Mouse (Mus musculus) hindbrain, embryonic 14.5 days (tissue): ENCODE measurements around the gene Sh3bgrl3. TPM values are rescaled to one million over a fixed set of nuclear protein-coding genes. Genes with fewer than 3 reads are reported as not detected.
A peak's percentile ranks its signal among the peaks of the same experiment; 100 is the strongest.

Experiments used
- ATAC-seq: fragments of 200-750 bp; cut with Nextera tagmentation; 2 replicates; pipeline ENCODE4 v1.8.0; 2017; ENCODE audit warnings: moderate number of reproducible peaks, mild to moderate bottlenecking, moderate TSS enrichment, moderate library complexity; ENCODE audit not compliant: low FRiP score
- DNase-seq: peaks from one replicate; pipeline ENCODE4 v3.0.0-alpha.2; 2015; ENCODE audit warnings: low spot score
- H3K27ac ChIP-seq: fragments of 300-500 bp; sonication (generic); 2 replicates; pipeline ENCODE4 v1.5.1; 2014; ENCODE audit warnings: mild to moderate bottlenecking, moderate library complexity
- H3K27me3 ChIP-seq: fragments of 300-500 bp; sonication (generic); 2 replicates; pipeline ENCODE4 v1.6.1; 2014; ENCODE audit warnings: mild to moderate bottlenecking, low read length, mixed read lengths; ENCODE audit not compliant: control insufficient read depth, insufficient read depth
- H3K36me3 ChIP-seq: fragments of 300-500 bp; sonication (generic); replicated peaks from 2 replicates; pipeline ENCODE4 v1.6.1; 2014; ENCODE audit not compliant: control insufficient read depth, insufficient read depth
- H3K4me1 ChIP-seq: fragments of 300-500 bp; sonication (generic); replicated peaks from 2 replicates; pipeline ENCODE4 v1.6.1; 2014; ENCODE audit warnings: antibody characterized with exemption, low read length, mixed read lengths; ENCODE audit not compliant: control insufficient read depth, insufficient read depth
- H3K4me2 ChIP-seq: fragments of 300-500 bp; sonication (generic); replicated peaks from 2 replicates; pipeline ENCODE4 v1.6.1; 2014; ENCODE audit warnings: mild to moderate bottlenecking, moderate library complexity
- H3K4me3 ChIP-seq: fragments of 300-500 bp; sonication (generic); replicated peaks from 2 replicates; pipeline ENCODE4 v1.5.1; 2014; ENCODE audit warnings: mild to moderate bottlenecking, low read length
- H3K9ac ChIP-seq: fragments of 300-500 bp; sonication (generic); 2 replicates; pipeline ENCODE4 v1.6.1; 2014
- H3K9me3 ChIP-seq: fragments of 300-500 bp; sonication (generic); 2 replicates; pipeline ENCODE4 v1.6.1; 2016; ENCODE audit warnings: low read length; ENCODE audit not compliant: control insufficient read depth
- WGBS: fragments of 180-500 bp; shearing (Covaris S2); extraction: QIAGEN DNeasy Blood & Tissue Kit; methylation state at CpG from one replicate; pipeline ENCODE4 v1.1.7; 2014; 5-methylcytosine and 5-hydroxymethylcytosine counted together
- polyA plus RNA-seq: library from polyadenylated mRNA; unstranded; fragments of >200 nt; fragmentation: Nextera tagmentation; extraction: Ambion mirVana; gene quantifications from 2 replicates; pipeline ENCODE4 v1.2.1, GENCODE M21; 2014

Gene Sh3bgrl3
- polyA plus RNA-seq, 1 experiment from 2014 or later, result 442 TPM

DNA sequence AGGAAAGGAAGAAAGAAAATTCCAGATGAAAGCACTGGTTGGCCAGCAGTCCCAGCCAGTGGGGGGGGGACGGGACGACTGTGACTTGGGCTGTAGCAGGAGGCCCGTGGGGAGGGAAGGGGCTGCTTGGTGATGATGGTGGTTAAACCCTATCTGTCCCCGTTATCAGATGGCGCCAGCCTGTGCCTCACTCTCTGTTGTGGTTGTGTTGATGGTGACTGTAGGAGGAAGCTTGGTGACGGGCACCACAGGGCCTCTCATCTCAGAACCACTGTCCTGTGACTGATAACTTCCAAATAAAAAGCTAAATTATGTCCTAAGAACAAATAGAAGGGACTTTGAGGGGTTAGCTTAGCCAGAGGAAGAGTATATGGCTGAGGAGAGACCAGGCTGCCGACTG, 22.5 kb downstream of the Sh3bgrl3 start:
- Histone ChIP-seq H3K27me3 (no peaks in the 10 kb centered on the region), H3K4me3 (no peak overlapping the region), H3K4me2 (no peak overlapping the region), H3K27ac (no peak overlapping the region), H3K9me3 (no peaks in the 10 kb centered on the region), H3K36me3 (no peaks in the 10 kb centered on the region), H3K9ac (no peak overlapping the region), H3K4me1 (peaks cover 7% of the 10 kb centered on the region)
- no peak for DNase-seq
- no peak for ATAC-seq
- WGBS, result 84% methylated on average over 7 of the region's 7 CpGs

DNA sequence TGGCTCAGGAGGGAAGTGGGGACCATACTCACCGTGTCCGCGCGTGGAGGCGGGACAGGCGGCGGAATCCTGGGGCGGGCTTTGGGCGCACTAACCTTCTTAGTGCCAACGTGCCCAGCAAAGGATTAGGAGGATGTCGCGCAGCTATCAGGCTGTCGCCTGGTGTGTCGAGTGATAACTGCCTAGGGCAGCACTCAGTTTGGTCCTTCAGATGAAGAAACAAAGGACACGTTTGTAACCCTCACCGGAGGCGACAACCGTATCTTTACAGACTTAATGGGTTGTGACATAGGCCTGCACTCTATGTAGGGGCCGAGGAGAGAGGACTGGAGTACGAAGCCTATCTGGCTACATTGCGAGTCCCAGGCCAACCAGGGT, 25.9 kb downstream of the Sh3bgrl3 start:
- 3% methylated on average over 21 of the region's 21 CpGs for WGBS
- H3K27me3 ChIP-seq, result no peaks in the 10 kb centered on the region
- H3K9me3 ChIP-seq, result no peaks in the 10 kb centered on the region
- H3K4me1 ChIP-seq, result peaks cover 7% of the 10 kb centered on the region
- H3K27ac ChIP-seq, result no peak overlapping the region
- peak overlapping the region; percentile 57 for H3K9ac ChIP-seq
- no peak for DNase-seq
- H3K36me3 ChIP-seq, result no peaks in the 10 kb centered on the region
- ATAC-seq, result peak; percentile 51
- peak overlapping the region; percentile 79 for H3K4me2 ChIP-seq
- peak overlapping the region; percentile 64 for H3K4me3 ChIP-seq

DNA sequence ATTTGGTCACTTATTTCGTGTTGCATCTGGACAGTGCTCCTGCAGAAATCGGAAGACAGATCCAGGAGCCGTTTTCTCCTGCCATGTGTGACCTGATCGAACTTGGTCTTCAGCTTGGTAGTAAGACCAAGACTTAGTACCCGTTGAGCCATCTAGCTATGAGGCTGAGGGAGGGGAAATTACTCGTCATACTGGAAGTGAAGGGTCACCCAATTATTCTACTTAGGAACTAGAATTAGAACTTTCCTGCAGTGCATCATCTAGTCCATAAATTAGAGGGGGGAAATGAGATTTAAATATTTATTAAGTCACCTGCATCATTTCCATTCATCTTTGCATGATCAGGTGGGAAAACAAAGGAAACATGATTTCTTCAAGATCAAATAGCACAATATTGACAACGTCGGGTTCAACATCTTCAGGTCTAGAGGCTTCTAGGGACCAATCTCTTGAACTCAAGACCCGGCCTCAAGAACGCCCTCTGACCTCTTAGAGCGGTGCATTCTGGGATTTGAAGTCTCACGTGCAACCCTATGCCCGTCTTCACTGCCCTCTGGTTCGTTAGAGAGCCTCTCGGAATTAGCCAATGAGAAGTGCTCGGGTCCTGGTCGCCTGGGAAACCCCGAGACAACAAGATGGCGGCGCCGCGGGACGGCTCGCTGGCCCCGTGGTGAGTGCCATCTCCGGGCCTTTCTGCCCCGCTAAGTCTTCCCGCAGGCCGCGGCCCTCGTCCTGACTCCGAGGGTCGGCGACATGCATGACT, 26.4 kb downstream of the Sh3bgrl3 start, which contains the start of gene Ubxn11:
TSS of gene Ubxn11 (plus strand) at position 592 of the 763 bp plus-strand sequence.
- Histone ChIP-seq H3K4me3 (peak within 1 kb of the TSS; percentile 64), H3K27me3 (no peaks in the 10 kb centered on the region), H3K9me3 (no peaks in the 10 kb centered on the region), H3K36me3 (no peaks in the 10 kb centered on the region), H3K4me2 (peak within 1 kb of the TSS; percentile 79), H3K4me1 (peaks cover 7% of the 10 kb centered on the region), H3K9ac (peak within 1 kb of the TSS; percentile 57), H3K27ac (no peak within 1 kb of the TSS)
- WGBS, result 18% methylated on average over 34 of the region's 34 CpGs
- ATAC-seq (peak; percentile 97), DNase-seq (peak; percentile 92)

DNA sequence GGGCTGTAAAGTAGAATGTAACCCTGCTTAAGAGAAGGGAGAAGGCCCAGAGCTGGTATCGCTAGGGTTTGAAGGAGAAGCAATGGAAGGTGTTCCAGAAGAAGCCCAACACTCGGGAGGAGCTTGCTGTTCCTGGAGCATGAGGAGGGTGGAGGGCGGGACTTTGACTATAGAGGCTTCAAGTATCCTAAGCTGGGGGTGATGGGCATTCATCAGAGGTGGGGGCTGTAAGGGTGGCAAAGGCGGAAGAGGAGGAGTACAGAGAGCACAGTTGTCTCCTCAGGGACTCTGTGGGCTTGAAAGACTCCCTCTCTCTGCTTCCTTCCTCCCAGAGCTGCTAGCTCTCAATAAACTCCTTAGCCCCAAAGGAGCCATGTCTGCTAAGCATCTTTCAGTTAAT, 28.3 kb downstream of the Sh3bgrl3 start:
- ATAC-seq (no peak), DNase-seq (no peak)
- WGBS, result 87% methylated on average over 4 of the region's 4 CpGs
- Histone ChIP-seq H3K4me2 (no peak overlapping the region), H3K36me3 (no peaks in the 10 kb centered on the region), H3K27me3 (no peaks in the 10 kb centered on the region), H3K4me1 (peaks cover 7% of the 10 kb centered on the region), H3K4me3 (no peak overlapping the region), H3K27ac (no peak overlapping the region), H3K9ac (no peak overlapping the region), H3K9me3 (no peaks in the 10 kb centered on the region)

DNA sequence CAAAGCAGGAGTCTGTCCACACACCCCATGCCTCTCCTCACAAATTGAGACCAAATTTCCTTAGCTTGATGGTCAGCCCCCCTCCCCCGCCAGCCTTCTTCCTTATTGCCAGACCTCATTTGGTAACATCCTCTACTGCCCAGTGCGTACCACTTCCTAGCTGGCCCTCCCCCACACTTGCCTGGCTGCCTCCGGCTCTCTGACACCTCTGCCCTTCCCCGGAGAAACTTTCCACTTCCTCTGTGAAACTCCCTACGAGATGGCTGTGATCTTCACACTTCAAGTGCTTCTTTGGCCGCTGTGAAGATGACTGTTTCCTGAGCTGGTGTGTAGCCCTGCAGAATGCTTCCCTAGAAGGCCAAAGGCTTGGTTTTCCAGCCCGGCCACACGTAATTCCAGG, 30.0 kb downstream of the Sh3bgrl3 start:
- ATAC-seq (no peak), DNase-seq (no peak)
- Histone ChIP-seq H3K4me2 (no peak overlapping the region), H3K27ac (no peak overlapping the region), H3K9ac (no peak overlapping the region), H3K27me3 (no peaks in the 10 kb centered on the region), H3K9me3 (no peaks in the 10 kb centered on the region), H3K4me3 (no peak overlapping the region), H3K4me1 (peaks cover 7% of the 10 kb centered on the region), H3K36me3 (no peaks in the 10 kb centered on the region)
- WGBS, result 73% methylated on average over 8 of the region's 8 CpGs

DNA sequence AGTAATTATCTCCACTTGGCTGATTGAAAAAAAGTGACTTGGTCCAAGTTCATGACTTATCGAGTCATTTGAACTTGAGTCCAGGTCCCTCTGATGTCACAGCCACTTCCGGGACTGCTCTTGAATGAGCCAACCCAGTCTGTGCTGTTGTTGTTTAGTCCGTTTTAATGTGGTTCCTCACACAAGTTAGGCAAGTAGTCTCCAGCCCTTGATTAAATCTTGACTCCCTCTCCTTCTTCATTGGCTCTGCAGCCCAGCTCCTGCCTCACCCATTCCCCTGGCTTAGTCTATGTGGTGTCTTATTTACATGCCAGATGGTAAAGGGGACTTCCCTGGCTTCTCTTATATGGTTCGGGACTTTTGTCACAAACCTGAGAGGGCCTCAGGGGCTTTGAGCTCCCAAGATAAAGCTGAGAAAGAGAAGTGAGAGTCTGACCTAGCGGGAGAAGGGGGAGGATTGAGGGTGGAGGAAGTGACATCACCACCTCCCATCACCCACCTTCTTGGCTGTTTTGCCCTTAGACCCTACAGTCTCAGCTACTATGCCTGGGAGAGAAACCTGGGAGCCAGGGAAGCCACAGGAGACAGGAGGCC, 31.5 kb downstream of the Sh3bgrl3 start:
- no peak overlapping the region for H3K4me3 ChIP-seq
- H3K4me1 ChIP-seq, result no peaks in the 10 kb centered on the region
- no peaks in the 10 kb centered on the region for H3K36me3 ChIP-seq
- no peak overlapping the region for H3K27ac ChIP-seq
- no peaks in the 10 kb centered on the region for H3K27me3 ChIP-seq
- no peak overlapping the region for H3K4me2 ChIP-seq
- H3K9me3 ChIP-seq, result no peaks in the 10 kb centered on the region
- ATAC-seq (no peak), DNase-seq (no peak)
- 78% methylated on average over 5 of the region's 5 CpGs for WGBS
- H3K9ac ChIP-seq, result no peak overlapping the region

DNA sequence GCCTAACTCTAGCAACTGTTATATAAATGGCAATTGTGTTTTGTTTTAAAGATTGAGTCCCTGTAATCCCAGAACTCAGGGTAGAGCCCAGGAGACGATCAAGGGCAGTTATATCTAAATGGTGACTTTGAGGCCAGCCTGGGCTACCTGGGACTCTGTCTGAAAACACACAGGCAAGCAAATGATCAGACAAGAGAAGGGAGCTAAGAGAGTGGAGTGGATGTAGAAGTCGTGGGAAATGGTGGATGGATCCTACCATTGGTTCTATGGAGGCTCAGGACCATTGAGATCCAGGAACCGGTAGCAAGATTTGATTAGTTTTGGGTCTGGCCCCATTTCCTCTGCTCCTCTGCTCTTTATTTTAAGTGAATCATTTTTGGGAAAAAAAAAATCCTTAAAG, 32.5 kb downstream of the Sh3bgrl3 start:
- ATAC-seq (no peak), DNase-seq (no peak)
- no peak overlapping the region for H3K27ac ChIP-seq
- H3K9ac ChIP-seq, result no peak overlapping the region
- H3K27me3 ChIP-seq, result no peaks in the 10 kb centered on the region
- H3K4me2 ChIP-seq, result no peak overlapping the region
- H3K9me3 ChIP-seq, result no peaks in the 10 kb centered on the region
- H3K4me3 ChIP-seq, result no peak overlapping the region
- 78% methylated on average over 3 of the region's 3 CpGs for WGBS
- no peaks in the 10 kb centered on the region for H3K36me3 ChIP-seq
- no peaks in the 10 kb centered on the region for H3K4me1 ChIP-seq

DNA sequence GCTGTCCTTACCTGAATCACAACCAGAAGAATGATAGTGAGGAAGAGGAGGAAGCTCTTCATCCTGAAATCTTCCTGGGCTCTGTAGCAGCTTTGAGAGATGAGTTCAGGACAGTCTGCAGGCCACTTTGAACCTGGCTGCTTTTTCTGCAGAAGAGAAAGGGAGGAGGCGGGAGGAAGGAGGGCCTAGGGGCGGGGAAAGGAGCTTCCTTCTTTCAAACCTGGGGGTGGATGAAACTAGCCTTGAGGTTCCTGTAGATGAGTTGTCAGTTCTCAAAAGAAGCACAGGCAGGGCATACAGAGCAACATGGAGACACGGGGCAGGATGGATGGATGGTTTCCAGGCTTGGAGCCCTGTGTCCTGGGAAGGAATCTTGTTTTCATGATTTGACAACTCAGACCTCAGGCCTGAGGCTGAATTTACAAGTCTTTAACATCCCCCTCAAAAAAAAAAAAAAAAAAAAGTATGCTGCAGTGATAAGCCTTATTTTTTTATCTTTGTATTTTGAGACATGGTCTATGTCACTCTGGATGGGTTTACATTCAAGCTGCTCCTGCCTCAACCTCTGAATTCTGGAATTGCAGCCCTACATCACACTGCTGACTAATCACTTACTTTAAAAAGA, 33.6 kb downstream of the Sh3bgrl3 start, which contains the start of gene Cd52:
TSS of gene Cd52 (minus strand) at position 160 of the 625 bp plus-strand sequence.
- WGBS, result 58% methylated on average over 3 of the region's 3 CpGs
- DNase-seq (no peak), ATAC-seq (no peak)
- Histone ChIP-seq H3K4me3 (no peak within 1 kb of the TSS), H3K4me2 (no peak within 1 kb of the TSS), H3K9me3 (no peaks in the 10 kb centered on the region), H3K36me3 (no peaks in the 10 kb centered on the region), H3K27me3 (no peaks in the 10 kb centered on the region), H3K4me1 (no peaks in the 10 kb centered on the region), H3K9ac (no peak within 1 kb of the TSS), H3K27ac (no peak within 1 kb of the TSS)

DNA sequence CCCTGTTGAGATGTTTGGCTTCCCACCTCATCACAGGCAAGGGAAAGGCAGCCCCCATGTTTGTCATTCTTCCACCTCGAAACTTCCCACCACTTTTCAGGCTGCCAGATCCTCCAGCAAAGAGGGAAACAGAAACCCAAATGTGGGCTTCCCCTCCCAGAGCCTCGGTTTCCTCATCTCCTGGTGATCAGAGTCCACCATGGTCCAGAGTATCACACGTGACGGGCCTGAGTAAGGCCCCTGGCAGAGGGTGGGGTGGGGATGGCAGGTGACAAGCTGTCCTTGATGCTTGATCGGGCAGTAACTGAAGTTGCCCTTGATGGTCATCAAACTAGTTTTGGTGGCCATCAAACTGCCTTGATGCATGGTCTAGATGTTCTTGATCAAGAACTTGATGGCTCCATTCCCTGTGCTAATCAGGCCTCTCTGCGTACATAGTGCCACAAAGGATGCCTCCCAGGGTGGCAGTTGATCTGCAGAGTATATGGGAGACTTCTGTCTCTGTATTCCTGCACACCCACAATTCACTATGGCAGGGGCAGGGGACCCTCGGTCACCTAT, 34.5 kb downstream of the Sh3bgrl3 start:
- DNase-seq (no peak), ATAC-seq (no peak)
- Histone ChIP-seq H3K9me3 (no peaks in the 10 kb centered on the region), H3K4me2 (no peak overlapping the region), H3K4me1 (no peaks in the 10 kb centered on the region), H3K36me3 (no peaks in the 10 kb centered on the region), H3K4me3 (no peak overlapping the region), H3K27me3 (no peaks in the 10 kb centered on the region), H3K9ac (no peak overlapping the region), H3K27ac (no peak overlapping the region)
- WGBS, result 87% methylated on average over 7 of the region's 7 CpGs
